Mouse (Mus musculus): ENCODE data around the gene Ccdc14. TPM values are rescaled to one million over a fixed set of nuclear protein-coding genes. Genes with fewer than 3 reads are reported as not detected.
"Not testable (repeated sequence)": the region's sequence is repeated elsewhere in the genome, so short reads cannot be mapped to it uniquely, and the experiment has no call there.

Gene Ccdc14
- polyA plus RNA-seq, 1 experiment from 2014 or later: 4.0 TPM

DNA sequence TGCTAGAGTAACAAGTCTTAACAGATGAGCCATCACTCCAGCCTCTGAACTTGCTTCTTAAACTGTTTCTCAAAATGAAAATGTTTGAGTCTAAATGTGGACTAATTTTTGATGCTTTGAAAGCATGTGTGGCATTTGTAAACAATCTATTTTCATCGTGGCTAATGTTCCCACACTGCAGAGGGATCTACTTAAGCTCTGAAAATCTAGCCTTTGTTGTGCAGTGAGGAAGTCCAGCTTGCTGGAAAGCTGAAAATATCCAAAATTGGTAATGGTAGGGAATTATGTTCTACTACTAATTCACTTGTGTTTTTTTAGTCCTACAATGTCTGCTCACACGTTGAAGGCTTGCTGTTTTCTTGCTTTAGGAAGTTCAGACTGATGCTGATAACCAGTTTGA is 15.6 kb downstream of the Ccdc14 start:
- H3K27me3 ChIP-seq (ENCODE audit: insufficient read depth, low read length): no peaks in the 10 kb centered on the region
- H3K4me2 ChIP-seq (ENCODE audit: low read length): no peak overlapping the region
- TF ChIP-seq CTCF (IDR thresholded peaks at IDR 0.05; ENCODE audit: low read depth): no peak
- H3K9me3 ChIP-seq (replicated peaks; ENCODE audit: low read length): no peaks in the 10 kb centered on the region
- H3K4me3 ChIP-seq (replicated peaks; ENCODE audit: low read depth, low read length): no peak overlapping the region
- H3K4me1 ChIP-seq (replicated peaks; ENCODE audit: insufficient read depth, low read length): no peaks in the 10 kb centered on the region
- ATAC-seq (replicated peaks; ENCODE audit: low FRiP score, low read depth) (no peak), DNase-seq (ENCODE audit: low spot score) (no peak)
- 77% methylated on average over 2 of the region's 2 CpGs for WGBS
- no peak overlapping the region for H3K27ac ChIP-seq
- H3K36me3 ChIP-seq (ENCODE audit: insufficient read depth, low read length): peaks cover 14% of the 10 kb centered on the region; the same call in 1 of the 2 replicates
- H3K9ac ChIP-seq (ENCODE audit: low read depth, low read length): no peak overlapping the region

DNA sequence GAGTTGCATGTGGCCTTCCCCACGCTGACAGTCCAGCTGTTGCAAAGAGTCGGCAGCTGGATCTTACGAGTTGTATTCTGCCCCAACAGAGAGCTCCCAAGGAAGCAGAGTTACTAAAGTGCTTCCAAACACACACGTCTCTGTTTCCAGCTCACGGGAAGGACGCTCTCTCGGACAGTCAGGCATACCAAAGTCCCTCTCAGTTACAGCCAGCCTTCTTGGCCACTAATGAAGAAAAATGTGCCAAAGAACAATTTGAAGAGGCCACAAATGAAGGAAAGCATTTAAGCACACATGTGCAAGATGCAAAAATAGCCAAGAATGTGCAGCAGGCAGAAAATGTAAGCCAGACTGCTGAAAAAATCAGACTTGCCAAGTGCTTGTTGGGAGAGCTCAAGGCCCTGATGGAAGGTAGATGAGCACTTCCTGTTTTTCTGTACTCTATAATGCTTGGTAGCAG is 16.1 kb downstream of the Ccdc14 start:
- 76% methylated on average over 7 of the region's 7 CpGs for WGBS
- Histone ChIP-seq H3K27me3 (ENCODE audit: insufficient read depth, low read length) (no peaks in the 10 kb centered on the region), H3K27ac (no peak overlapping the region; the same call in 1 of the 2 replicates), H3K36me3 (ENCODE audit: insufficient read depth, low read length) (peaks cover 14% of the 10 kb centered on the region; the same call in 1 of the 2 replicates), H3K4me1 (replicated peaks; ENCODE audit: insufficient read depth, low read length) (no peaks in the 10 kb centered on the region), H3K4me2 (ENCODE audit: low read length) (no peak overlapping the region), H3K9me3 (replicated peaks; ENCODE audit: low read length) (no peaks in the 10 kb centered on the region), H3K9ac (ENCODE audit: low read depth, low read length) (no peak overlapping the region), H3K4me3 (replicated peaks; ENCODE audit: low read depth, low read length) (no peak overlapping the region)
- ATAC-seq (replicated peaks; ENCODE audit: low FRiP score, low read depth) (no peak), DNase-seq (ENCODE audit: low spot score) (peak; percentile 29)
- TF ChIP-seq CTCF (IDR thresholded peaks at IDR 0.05; ENCODE audit: low read depth): no peak

DNA sequence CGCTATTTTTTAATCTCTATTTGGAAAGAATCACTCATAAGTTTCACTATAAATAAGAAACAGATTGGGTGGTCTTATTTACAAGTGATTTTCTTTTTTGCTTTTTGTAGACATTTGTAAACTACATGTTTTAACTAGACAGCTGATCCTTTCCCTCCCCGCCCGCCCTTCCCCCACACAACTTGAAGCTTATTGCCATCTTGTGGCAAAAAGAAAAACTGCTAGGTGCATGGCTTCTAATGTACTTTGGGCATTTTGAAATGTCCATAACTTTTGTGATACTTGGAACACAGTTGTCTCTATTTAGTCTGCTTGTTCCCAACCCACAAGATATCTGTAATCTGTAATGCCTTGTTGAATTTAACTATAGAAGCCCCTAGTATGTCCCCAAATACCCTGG is 21.1 kb downstream of the Ccdc14 start:
- 76% methylated on average over 3 of the region's 3 CpGs for WGBS
- no peaks in the 10 kb centered on the region for H3K27me3 ChIP-seq (ENCODE audit: insufficient read depth, low read length)
- no peaks in the 10 kb centered on the region for H3K9me3 ChIP-seq (replicated peaks; ENCODE audit: low read length)
- no peak for ATAC-seq (replicated peaks; ENCODE audit: low FRiP score, low read depth)
- no peak overlapping the region for H3K9ac ChIP-seq (ENCODE audit: low read depth, low read length)
- H3K4me3 ChIP-seq (replicated peaks; ENCODE audit: low read depth, low read length): no peak overlapping the region
- DNase-seq (ENCODE audit: low spot score): peak; percentile 58
- no peak overlapping the region for H3K4me2 ChIP-seq (ENCODE audit: low read length)
- no peaks in the 10 kb centered on the region for H3K4me1 ChIP-seq (replicated peaks; ENCODE audit: insufficient read depth, low read length)
- peaks cover 4% of the 10 kb centered on the region; the same call in 1 of the 2 replicates for H3K36me3 ChIP-seq (ENCODE audit: insufficient read depth, low read length)
- TF ChIP-seq CTCF (IDR thresholded peaks at IDR 0.05; ENCODE audit: low read depth): peak; percentile 67
- no peak overlapping the region for H3K27ac ChIP-seq

DNA sequence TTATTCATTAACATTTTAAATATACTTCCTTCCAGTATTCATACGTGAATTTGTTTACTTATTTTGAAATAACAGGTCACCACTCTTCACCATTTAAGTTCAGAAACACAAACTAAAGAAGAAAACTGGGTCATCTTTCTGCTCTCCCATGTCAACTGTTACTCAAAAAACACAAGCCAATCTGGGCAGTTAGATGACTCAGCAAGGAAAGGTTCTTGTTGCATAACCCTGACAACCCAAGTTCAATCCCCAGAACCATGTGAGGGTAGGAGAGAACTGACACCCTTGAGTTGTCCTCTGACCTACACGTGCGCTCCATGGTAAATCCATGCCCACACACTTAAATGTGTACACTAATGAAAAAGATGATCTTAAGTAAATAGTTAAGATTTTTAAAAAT is 34.7 kb downstream of the Ccdc14 start:
- Histone ChIP-seq H3K27ac (no peak overlapping the region), H3K36me3 (ENCODE audit: insufficient read depth, low read length) (peaks cover 20% of the 10 kb centered on the region), H3K4me3 (replicated peaks; ENCODE audit: low read depth, low read length) (no peak overlapping the region), H3K4me2 (ENCODE audit: low read length) (no peak overlapping the region), H3K9me3 (replicated peaks; ENCODE audit: low read length) (no peaks in the 10 kb centered on the region), H3K27me3 (ENCODE audit: insufficient read depth, low read length) (no peaks in the 10 kb centered on the region), H3K9ac (ENCODE audit: low read depth, low read length) (no peak overlapping the region), H3K4me1 (replicated peaks; ENCODE audit: insufficient read depth, low read length) (no peaks in the 10 kb centered on the region)
- DNase-seq (ENCODE audit: low spot score) (no peak), ATAC-seq (replicated peaks; ENCODE audit: low FRiP score, low read depth) (no peak)
- no peak for TF ChIP-seq CTCF (IDR thresholded peaks at IDR 0.05; ENCODE audit: low read depth)
- WGBS: 94% methylated on average over 3 of the region's 3 CpGs

DNA sequence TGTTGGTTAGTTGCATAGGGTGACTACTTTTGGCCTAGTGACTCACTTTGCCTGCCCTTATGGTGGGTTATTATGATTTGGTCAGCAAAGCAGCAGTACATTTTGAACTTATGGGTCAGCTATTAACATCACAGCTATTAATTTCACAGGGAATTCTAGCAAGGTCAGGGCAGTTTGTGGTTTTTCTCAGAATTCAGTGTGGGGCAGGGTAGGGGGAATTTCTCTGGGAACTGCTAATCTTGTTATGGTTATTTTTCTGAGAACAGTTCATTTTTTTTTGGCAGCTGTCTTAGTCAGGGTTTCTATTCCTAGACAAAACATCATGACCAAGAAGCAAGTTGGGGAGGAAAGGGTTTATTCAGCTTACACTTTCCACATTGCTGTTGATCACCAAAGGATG is 38.2 kb downstream of the Ccdc14 start:
- not testable (repeated sequence) for H3K9me3 ChIP-seq (replicated peaks; ENCODE audit: low read length); H3K4me1 ChIP-seq (replicated peaks; ENCODE audit: insufficient read depth, low read length); H3K4me3 ChIP-seq (replicated peaks; ENCODE audit: low read depth, low read length); H3K4me2 ChIP-seq (ENCODE audit: low read length); H3K27me3 ChIP-seq (ENCODE audit: insufficient read depth, low read length); DNase-seq (ENCODE audit: low spot score); H3K27ac ChIP-seq; H3K9ac ChIP-seq (ENCODE audit: low read depth, low read length); ATAC-seq (replicated peaks; ENCODE audit: low FRiP score, low read depth); H3K36me3 ChIP-seq (ENCODE audit: insufficient read depth, low read length)

DNA sequence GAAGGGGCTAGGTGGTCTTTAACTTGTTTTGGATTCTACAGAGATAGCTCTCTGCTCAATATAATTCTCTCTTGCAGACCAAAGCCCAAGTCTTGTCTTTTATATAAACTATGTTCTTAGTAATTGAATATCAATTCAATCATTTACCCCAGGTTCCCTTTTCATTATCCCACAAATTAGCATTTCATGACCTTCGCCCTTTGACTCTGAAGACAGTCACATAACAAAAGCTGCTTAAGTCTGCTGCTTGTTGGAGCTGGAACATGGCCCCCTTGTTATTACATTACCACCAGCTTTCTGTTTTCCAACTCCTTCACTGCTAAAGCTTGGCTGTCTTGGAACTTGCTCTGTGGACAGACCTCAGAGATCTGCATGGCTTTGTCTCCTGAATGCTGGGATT is 39.0 kb downstream of the Ccdc14 start:
- no peak for ATAC-seq (replicated peaks; ENCODE audit: low FRiP score, low read depth)
- DNase-seq (ENCODE audit: low spot score): no peak
- no peak overlapping the region for H3K4me3 ChIP-seq (replicated peaks; ENCODE audit: low read depth, low read length)
- 97% methylated on average over 1 of the region's 1 CpGs for WGBS
- no peaks in the 10 kb centered on the region for H3K4me1 ChIP-seq (replicated peaks; ENCODE audit: insufficient read depth, low read length)
- no peak for TF ChIP-seq CTCF (IDR thresholded peaks at IDR 0.05; ENCODE audit: low read depth)
- no peak overlapping the region for H3K4me2 ChIP-seq (ENCODE audit: low read length)
- H3K36me3 ChIP-seq (ENCODE audit: insufficient read depth, low read length): no peaks in the 10 kb centered on the region
- H3K9me3 ChIP-seq (replicated peaks; ENCODE audit: low read length): no peaks in the 10 kb centered on the region
- H3K9ac ChIP-seq (ENCODE audit: low read depth, low read length): no peak overlapping the region
- no peak overlapping the region for H3K27ac ChIP-seq
- H3K27me3 ChIP-seq (ENCODE audit: insufficient read depth, low read length): no peaks in the 10 kb centered on the region

DNA sequence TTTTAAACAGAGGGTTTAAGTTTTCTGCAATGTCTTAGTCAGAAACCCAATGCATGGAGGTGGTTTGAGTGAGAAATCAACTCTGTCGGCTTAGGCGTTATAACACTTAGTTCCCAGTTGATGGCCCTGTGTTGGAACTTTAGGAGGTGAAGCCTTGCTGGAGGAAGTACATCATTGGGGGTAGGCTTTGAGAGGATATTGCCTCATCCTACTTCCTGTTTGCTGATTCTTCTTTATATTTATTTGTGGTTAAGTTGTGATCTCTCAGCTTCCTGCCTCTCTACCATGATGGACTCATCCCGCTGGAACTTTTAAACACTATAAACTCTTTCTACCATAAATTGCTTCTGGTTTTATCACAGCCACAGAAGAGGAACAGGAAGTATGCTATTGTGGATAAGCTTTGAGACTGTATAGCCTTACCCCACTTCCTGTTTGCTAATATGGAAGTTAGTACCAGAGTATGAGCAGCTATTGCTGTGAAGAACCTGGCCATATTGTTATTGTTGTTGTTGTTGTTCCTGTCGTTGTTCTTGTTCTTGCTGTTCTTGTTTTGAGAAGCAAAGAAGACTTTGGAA is 48.3 kb downstream of the Ccdc14 start:
- Histone ChIP-seq H3K9me3 (replicated peaks; ENCODE audit: low read length) (no peaks in the 10 kb centered on the region), H3K27ac (no peak overlapping the region), H3K36me3 (ENCODE audit: insufficient read depth, low read length) (no peaks in the 10 kb centered on the region), H3K4me2 (ENCODE audit: low read length) (no peak overlapping the region), H3K4me1 (replicated peaks; ENCODE audit: insufficient read depth, low read length) (no peaks in the 10 kb centered on the region), H3K4me3 (replicated peaks; ENCODE audit: low read depth, low read length) (no peak overlapping the region), H3K27me3 (ENCODE audit: insufficient read depth, low read length) (no peaks in the 10 kb centered on the region), H3K9ac (ENCODE audit: low read depth, low read length) (no peak overlapping the region)
- no peak for TF ChIP-seq CTCF (IDR thresholded peaks at IDR 0.05; ENCODE audit: low read depth)
- no peak for DNase-seq (ENCODE audit: low spot score)
- ATAC-seq (replicated peaks; ENCODE audit: low FRiP score, low read depth): no peak
- 88% methylated on average over 4 of the region's 4 CpGs for WGBS

Data from kidney, postnatal 0 days (tissue).